Mouse (Mus musculus): ENCODE data around the gene Bid.

DNA sequence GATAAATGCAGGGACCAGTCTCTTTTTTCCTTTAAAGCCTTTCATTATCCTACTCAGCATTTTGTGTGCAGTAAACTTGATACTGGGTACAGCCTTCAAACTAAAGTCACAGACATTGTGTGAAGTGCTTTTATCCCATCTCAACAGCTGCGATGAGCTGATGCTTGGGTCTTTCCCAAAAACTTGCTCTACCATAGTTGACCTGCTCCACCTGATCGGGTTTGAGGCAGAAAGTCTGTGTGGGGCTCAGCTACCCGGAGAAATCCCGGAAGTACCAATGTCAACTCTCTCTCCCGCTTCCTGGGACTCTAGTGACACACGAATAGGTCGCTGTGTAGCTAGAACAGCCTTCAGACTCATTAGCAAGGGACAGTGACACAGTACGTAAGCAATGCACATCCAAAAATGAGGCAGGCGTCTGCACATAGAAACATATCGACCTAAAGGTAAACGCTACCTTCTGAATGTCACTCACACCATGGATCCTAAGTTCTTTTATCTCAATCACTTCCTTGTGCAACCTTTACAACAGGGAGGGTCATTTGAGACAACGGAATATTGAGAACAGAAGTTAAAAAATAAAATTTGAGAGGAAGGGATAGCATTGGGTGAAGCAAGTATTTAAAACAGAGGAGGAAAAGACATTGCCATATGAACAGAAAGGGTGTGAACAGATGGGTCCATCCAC, 22.3 kb upstream of the Bid start:
- no peak for TF ChIP-seq CTCF (IDR thresholded peaks at IDR 0.05; ENCODE audit: insufficient read depth, low read length)
- no peak for TF ChIP-seq POLR2A (IDR thresholded peaks at IDR 0.05; ENCODE audit: borderline replicate concordance, extremely low read depth, low read depth, low read length)
